Mouse (Mus musculus) A20 (cell line): ENCODE measurements at regions not wholly inside any gene's neighbourhood (a gene's known extent, or its start where the extent isn't known, plus 50 kb on each side); places are given as distances from the start of the nearest gene placed in this dataset.

Experiments
- DNase-seq: peaks from one replicate; pipeline ENCODE4 v3.0.0-alpha.2; 2011; ENCODE audit warnings: low read depth, low spot score

DNA sequence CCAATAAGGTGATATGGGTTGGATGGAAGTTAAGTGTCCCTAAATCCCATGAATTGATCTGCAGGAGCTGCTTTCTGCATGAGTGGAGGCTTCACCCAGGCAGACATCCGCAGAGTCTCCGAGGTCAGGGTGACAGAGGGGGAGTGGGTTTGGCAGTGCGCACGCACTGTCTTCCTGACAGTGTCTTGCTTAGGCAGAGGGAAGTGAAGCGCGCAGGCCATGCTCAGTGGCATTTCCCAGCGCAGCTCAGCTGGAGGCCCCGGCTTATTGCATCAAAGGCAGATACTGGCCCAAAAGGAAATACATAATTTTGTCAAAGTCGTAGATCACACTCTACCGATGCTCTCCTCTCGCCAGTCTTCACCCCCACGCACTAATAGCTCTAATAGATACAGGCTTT is 252.7 kb upstream of the Dnajc24 start:
- no peak for DNase-seq

DNA sequence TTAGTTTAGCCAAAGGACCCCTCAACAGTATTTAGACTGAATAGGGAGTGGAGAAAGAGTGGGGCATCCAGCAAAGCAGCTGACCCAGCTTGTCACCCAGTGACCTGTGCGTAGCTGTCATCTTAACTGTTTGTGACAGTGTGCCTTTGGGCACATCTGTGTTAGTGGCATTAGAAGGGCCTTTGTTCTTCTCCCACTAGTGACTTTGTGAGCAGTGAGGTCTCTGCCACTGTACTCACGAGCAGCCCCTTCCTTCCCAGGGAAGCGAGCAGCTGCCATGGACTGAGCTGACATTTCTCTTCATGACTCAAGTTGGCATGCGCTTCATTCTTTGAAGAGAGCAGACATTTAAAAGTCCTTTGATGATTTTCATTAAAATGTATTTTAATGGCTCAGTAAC is 231.0 kb upstream of the Dnajc24 start:
- DNase-seq, result no peak

- DNase-seq, result no peak
Observed at GRCm38 (mm10) chr2:106231136-106231535, 227.8 kb upstream of the Dnajc24 start.

DNA sequence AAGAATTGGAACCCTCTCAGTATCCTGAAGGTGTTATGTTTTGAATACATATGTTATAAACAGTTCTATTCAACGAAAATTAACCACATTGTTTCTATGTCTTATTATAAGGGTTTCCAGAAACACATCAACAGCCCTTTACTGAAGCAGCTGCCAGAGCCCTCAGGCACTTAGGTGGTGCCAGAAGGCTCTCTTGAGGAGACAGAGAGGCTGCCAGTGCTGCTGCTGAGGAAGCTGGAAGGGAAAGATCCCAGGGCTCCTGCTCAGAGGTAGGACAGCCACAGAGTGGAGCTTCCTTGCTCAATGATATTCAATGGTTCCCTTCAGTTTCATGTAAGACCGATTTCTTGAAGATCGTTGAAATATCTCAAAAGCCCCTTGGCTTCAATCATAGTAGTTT is 226.7 kb upstream of the Dnajc24 start:
- no peak for DNase-seq

DNA sequence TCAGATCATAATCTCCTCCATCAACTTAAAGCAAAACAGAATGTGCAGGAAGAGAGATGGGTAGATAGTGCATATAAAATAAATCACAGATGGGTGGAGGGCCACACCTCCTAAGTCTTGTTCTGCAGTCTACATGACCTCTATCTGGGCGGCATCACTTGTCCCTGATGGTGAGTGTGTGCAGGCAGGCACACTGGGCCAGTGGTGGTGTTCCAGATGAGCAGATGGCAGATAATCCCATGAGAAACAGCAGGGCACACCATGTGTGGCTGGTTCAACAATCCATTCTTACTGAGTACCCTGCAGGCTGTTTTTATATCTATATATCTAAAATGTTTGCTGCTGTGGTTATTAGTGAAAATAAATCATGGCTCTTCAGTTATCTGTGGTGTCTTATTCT is 224.9 kb upstream of the Dnajc24 start:
- no peak for DNase-seq

- DNase-seq, result no peak
Observed at GRCm38 (mm10) chr2:106216169-106216568, 212.8 kb upstream of the Dnajc24 start.

GRCm38 (mm10) chr2:106213740-106214139 is 210.4 kb upstream of the Dnajc24 start:
- no peak for DNase-seq

DNA sequence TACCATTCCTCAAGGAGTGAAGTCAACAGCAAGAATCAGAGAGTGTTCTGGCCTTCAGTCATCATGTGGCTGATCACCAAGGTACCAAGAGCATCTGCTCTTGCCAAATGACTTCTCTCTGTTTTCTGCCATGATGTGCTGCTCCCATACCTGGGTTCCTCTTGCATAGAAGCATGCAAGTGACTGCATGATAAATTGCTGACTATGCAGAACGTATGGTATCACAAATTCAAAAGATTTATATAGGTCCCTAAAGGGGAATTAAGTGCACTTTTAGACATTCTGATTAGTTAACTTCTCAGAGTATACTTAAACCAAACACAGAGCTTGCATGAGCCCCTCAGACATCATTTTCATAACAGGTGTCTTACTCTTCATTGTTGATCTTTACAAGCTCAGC is 207.4 kb upstream of the Dnajc24 start:
- no peak for DNase-seq

GRCm38 (mm10) chr2:106208767-106209250 is 205.5 kb upstream of the Dnajc24 start:
- no peak for DNase-seq

DNA sequence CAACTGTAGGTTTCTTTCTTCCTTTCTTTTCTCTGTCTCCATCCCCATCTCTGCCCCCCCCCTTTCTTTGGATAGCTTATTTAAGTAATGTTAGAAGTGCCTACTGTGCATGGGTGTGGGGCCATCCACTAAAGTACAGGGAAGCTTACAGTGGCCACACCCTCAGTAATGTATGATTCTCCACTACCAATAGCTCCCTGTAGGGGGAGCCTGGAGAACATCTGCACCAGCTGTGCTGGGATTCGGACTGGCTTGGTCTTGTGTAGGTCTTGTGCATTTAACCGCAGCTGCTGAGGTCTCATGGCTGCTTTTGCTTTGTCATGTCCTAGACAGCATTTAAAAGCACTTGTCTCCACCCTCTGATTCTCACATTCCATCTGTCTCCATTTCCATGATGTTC is 196.8 kb upstream of the Dnajc24 start:
- peak; percentile 12 for DNase-seq

- DNase-seq, result no peak
Observed at GRCm38 (mm10) chr2:106195170-106195569, 191.8 kb upstream of the Dnajc24 start.

GRCm38 (mm10) chr2:106194369-106195023 is 191.1 kb upstream of the Dnajc24 start:
- peak; percentile 71 for DNase-seq

DNA sequence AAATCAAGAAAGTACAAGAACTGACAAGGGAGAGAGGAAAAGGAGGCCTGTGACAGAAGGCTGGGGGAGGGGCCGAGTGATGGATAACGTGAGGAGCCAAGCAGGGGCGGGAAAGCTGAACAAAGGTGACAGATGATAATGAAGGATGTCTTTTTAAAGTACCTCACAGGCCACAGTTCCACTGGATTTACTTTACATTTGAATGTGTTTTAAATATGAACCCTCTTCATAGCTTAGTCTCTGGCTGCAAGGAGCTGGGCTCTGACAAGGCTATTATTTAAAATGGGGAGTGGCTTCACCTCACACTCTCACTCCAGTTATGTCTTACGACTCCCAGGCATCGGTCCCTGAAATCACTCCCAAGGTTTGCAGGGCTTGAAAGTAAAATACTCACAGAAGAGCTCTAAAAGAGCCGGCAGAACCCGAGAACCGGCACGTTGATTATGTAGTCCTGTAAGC is 190.6 kb upstream of the Dnajc24 start:
- DNase-seq, result no peak

DNA sequence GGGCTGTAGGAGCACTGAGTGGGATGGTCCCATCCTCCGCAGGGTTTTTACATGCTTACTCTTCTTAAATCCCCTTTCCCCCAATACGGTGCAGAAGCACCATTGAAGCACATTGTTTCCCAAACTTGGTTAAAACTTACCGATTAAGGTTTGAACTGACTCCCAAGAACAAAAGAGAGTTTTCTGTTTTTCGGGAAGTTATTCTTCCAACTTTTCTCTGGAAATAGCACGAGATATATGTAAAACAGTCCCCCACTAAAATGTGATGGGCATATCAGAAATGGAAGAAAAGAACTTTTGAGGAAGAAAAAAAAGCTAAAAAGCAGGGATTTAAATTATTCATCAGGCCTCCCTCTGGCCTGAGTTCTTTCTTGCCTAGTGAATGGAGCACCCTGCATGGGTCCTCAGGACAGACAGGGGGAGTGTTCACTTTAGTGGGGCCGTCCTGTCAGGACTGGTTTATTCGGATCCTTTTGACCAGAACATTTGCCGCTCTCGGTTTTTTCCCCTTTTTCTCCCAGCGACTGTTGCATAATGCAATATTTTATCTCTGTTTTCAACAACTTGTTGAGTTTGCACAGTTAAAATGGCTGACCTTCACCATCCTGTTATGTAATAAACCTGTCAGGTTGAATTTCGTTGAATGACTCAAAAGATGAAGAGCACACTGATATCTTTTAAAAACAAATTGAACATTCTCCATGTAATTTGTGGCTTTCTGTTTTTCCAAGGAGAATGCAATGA is 187.4 kb upstream of the Dnajc24 start:
- no peak for DNase-seq

- no peak for DNase-seq
Observed at GRCm38 (mm10) chr2:106183651-106184050, 180.3 kb upstream of the Dnajc24 start.

- DNase-seq, result no peak
Observed at GRCm38 (mm10) chr2:106182051-106182450, 178.7 kb upstream of the Dnajc24 start.

DNA sequence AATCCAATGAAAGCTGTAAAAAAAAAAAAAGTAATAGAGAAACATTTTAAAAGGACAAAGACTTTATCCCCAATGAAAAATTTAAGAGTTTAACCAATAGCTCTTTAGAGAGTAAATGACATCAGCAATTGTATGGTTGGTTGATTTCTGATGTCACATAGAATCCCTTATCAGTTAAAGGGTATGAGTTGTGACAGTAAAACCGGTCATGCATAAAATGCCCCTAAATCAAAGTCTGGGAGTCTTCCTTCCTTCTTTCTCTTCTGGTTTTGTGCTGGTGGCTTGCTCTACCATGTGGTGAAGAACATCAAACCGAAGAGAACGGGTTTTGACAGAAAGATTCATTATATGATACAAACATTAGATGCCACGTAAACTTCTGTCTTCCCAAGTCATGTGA is 159.3 kb upstream of the Dnajc24 start:
- DNase-seq, result peak; percentile 8

DNA sequence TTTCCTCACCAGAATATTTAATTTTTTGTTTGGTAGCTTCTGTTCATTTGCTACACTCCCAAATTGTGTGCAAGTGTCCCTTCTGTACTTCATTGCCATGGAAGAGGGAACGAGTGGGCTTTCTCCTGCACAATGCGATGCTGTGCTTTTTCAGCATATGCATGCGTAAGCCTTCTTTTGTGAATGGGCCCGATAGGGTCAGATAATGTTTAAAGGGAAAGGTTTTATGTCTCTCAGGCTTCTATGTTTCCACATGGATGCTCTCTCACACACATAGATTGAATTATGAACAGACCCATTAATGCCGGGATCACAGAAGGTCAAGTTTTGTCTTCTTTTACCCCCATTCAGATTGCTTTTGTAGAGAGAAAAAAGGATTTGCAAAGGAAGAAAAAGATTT is 158.5 kb upstream of the Dnajc24 start:
- no peak for DNase-seq

GRCm38 (mm10) chr2:106149701-106150100 is 146.4 kb upstream of the Dnajc24 start:
- no peak for DNase-seq

GRCm38 (mm10) chr2:106140931-106141330 is 137.6 kb upstream of the Dnajc24 start:
- DNase-seq, result no peak

GRCm38 (mm10) chr2:106101002-106101401 is 97.7 kb upstream of the Dnajc24 start:
- DNase-seq, result peak; percentile 44

GRCm38 (mm10) chr2:106086121-106086520 is 82.8 kb upstream of the Dnajc24 start:
- peak; percentile 59 for DNase-seq
